Mouse (Mus musculus) spleen, adult 2 months (tissue): Measurements from ENCODE around the gene Tnfsf13.

ENCODE experiments used
- CTCF ChIP-seq: fragments of 200-500 bp; IDR thresholded peaks from 2 replicates; pipeline ENCODE4 v1.5.1; 2011; ENCODE audit warnings: mild to moderate bottlenecking, inconsistent platforms; ENCODE audit not compliant: insufficient read depth, insufficient read length, insufficient replicate concordance; ENCODE audit errors: extremely low read depth
- POLR2A ChIP-seq: fragments of 200-500 bp; IDR thresholded peaks from 2 replicates; pipeline ENCODE4 v1.6.1; 2011; ENCODE audit warnings: low read depth, low read length, inconsistent platforms

GRCm38 (mm10) chr11:69633128-69633866 is 52.3 kb downstream of the Tnfsf13 start:
- TF ChIP-seq POLR2A (no peak), CTCF (no peak)
